Mouse (Mus musculus): Measurements from ENCODE around the gene Mpl.
A peak's percentile ranks its signal among the peaks of the same experiment; 100 is the strongest.

Gene Mpl

DNA sequence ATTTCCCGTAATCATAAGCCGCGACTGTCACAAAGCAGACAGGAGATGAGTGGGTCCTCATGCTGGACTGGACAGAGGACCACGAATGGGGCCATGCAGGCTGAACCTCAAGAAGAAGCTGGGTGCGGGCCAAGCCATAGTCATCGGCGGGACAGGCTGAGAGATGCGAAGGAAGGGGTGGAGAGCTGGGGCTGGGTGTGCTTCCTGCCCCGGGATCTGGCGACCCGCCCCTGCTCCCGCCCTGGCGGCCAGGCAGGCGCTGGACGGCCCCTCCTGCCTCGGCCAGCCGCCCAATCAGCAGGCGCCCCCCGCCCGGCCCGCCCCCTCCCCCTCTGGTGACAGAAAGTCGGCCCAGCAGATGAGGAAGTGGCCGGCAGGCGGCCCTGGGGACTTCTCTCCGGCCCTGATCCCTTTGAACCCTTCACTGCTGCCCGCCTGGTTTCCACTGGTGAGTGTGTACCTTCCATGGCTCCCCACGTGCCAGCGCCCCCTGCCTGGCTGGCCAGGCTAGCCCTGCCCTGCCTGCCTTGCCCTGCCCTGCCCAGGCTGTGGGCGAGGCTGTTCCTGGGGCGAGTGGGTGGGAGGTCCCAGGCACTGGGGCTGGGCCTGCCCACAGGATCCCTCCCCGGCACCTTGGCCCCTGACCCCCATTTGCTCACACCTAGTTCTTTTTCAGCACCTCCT, 29.4 kb downstream of the Mpl start, which contains the start of gene Elovl1:
Gene Elovl1, plus strand, starts transcription at position 326 of the 684 bp plus-strand sequence.
- DNase-seq: peak; percentile 94 to 96

DNA sequence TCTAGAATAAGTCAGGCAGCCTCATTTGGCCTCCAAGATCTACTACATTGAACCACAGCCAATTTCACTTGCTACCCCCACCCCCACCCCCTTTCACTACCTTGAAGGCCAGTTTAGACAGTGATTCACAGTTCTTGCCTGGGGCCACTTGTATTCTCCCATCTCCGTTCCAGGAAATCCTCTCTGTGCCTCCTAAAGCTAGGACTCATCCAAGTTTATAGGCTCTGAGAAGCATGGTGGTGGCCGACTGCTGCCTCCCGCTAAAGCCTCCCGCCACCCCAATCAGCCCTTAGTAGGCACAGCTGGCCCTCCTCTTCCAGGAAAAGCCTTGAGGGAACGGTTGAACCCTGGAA, 29.9 kb downstream of the Mpl start:
- DNase-seq: no peak

DNA sequence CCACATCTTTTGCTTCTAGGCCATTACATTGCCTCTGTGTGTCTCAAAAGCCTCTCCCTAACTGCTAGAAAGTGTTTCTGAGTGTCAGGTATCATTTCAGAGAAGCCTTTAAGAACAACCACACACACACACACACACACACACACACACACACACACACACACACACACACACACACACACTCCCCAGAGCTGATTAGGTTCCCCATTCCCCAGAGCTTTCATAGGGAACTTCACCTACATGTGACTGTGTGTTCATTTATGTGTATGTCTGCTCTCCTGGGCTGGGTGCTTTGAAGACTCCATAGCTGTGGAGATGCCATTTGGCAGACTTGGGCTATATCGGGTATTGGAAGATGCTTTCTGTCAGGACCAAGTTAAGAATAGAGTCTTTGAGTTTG, 31.9 kb downstream of the Mpl start:
- no peak for DNase-seq

DNA sequence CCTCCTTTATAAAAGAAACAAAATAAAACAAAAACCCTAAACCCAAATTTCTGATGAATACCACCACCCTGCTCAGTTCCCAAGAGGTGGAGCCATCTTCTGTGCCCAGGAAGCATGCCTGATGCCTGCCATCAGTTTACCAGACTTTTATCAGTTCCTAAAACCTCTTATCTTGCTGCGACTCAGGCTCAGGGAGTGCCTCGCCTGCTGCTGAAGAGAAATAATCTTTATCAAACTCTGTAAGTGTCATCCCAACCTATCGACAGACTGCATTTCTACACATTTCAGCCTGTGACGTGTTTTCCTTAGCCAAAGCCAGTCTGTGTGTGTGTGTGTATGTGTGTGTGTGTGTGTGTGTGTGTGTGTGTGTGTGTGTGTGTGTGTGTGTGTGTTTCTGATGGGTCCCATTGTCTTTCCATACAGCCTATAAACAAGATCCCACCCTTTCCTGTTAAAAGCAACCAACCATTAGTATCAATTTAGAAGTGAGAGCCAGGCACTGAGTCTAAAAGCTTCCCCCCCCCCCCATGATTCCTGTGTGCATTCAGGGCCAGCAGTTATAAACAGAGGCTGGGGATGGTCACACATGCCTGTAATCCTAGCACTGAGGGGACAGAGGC, 32.7 kb downstream of the Mpl start:
- no peak for DNase-seq

DNA sequence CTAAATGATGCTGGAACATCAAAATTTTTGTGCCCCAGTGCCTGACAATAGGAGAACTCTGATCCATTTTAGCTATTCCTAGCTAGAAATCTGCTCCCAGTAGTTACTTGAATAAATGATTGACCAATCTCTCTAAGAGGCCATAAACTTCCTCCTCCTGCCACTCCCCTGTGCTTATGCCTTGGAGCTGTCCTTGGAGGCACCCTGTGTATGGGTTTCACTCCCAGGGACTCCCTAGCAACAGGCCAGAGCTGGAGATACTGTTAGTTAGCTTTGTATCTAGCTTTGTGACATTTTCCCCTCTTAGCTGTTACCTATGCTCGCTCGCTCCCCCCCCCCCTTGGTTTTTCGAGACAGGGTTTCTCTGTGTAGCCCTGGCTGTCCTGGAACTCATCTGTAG, 35.9 kb downstream of the Mpl start:
- DNase-seq: peak in 1 of 2 experiments; percentile 22

DNA sequence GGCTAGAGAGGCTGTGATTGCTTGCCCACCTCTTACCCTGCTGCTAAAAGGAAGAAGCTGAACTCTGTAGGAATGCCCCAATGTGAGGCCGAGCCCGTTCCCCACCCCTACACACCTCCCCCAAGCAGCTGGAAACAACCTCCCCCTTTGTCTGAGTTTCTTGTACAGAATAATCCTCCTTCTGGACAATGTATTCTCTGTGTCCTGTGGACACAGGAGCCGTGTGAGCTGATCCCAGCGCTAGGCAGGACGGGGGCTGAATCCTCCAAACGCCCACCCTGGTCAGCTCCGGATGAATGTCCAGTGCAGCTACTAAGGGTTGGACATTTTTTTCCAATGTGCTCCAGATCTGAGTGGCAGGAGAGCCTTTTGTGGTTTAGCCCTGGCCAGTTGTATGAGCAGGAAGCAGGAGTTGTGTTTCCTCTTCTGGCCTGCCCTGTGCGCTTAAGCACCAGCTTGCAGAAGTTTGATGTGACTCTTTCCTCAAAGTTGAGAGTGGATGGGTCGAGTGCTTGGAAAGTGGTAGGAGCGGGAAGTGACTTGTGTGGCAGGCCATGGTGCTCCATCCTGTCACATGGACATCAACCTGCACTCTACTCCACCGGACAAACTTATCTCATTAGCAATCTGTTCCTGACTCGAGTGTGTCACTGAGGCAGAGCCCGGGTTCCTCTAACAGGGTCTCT, 40.1 kb downstream of the Mpl start:
- DNase-seq: no peak

DNA sequence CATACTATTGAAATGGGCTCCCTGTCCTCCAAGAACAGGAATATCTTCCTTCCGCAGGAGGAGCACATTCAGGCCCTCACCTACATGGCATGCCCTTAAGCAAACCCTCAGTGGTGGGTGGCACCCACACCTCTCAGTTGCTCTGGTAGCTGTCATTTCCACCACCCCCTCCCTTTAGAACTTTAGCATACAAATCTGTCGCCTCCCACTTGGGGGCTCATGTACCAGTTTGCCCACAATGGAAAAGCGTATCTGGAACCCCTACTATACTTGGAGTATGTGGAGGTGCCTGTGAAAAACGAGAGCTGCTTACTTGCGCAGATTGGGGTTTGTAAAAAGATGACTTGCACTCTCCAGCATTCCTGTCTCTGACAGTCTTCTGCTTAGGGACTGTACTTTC, 41.0 kb downstream of the Mpl start:
- no peak for DNase-seq

DNA sequence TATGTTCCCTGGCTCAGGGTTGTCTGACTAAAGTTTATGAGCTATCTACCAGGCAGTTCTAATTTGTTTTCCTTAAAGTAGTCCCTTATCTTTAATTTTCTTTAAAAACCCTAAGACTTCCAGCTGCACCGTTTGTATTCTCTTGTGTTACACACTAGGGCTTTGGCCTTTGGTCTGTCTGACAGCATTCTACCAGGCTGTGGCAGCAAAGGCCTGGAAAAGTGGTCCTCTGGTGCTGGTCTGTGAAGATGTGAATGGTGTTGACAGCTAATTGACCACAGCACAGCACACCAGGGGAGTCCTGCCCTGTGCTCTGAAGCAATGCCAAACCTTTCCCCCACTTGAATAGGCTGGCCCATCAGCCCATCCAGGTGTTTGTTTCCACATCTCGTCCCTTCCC, 41.5 kb downstream of the Mpl start:
- no peak for DNase-seq

DNA sequence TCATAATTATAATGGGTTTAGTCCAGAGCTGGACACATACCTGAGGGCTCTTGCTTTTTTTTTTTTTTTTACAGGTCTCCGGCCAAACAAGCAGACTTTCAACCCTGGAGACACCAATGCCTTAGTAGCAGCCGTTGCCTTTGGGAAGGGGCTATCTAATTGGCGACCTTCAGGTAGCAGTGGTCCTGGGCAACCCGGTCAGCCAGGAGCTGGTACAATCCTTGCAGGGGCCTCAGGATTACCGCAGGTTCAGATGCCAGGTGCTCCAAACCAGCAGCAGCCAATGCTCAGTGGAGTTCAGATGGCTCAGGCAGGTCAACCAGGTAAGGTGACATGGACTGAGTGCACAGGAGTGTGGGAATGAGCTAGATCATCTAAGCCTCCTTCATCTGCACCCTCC, 43.8 kb downstream of the Mpl start:
- no peak for DNase-seq

DNA sequence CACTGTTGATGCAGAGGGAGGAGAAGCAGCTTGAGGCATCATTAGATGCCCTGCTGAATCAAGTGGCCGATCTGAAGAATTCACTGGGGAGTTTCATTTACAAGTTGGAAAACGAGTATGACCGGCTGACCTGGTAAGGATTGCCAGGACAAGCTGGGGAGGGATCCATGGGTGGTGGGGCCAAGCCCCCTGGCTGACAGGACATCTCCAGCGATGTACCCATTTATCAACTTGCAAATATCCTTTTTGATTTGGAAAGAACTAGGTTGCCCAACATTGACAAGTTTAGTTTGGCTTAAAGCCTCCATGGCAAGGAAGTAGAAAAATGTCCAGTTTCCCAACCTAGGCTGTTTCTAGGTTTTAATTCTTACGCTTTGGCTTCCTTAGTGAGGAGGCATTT, 46.4 kb downstream of the Mpl start:
- DNase-seq: no peak

DNA sequence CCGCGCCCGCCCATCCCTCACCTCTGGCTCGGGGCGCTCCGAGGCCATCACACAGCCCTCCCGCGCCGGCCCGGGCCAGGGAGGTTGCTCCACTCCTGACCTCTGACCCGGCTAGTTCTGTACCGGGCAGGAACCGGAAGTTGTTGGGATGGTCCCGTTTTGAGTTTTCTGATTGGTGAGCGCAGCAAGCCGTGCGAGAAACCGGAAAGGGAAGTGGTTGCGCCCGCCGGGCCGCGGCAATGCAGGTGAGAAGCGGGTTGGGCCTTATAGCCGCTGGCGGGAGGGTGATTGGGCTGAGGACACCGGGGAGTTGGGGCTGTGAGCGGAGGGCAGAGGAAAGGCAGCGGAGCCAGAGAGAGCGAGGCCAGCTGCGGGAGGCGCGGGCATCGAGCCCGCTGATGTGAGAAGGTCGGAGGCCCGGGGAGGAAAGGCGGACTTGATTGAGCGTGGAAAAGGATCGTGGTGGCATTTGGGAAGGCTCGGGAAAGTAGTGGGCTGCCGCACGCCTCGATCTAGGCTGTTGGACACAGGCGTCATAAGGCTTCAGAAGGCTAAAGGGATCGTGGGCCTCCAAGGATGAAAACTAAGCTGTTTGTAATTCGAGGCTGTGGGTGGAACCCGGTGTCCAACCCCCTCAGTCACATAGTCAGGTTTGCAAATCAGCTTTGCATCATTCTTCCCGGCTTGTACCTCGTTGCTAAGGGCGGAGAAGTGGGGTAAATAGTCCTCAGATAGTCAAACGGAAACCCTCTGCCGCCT, 48.0 kb downstream of the Mpl start, which contains the start of the genes Szt2 and Med8:
Gene Szt2, minus strand, starts transcription at position 132 of the 759 bp plus-strand sequence.
Gene Med8, plus strand, starts transcription at position 196 of the 759 bp plus-strand sequence.
- DNase-seq: peak; percentile 90 to 94

DNA sequence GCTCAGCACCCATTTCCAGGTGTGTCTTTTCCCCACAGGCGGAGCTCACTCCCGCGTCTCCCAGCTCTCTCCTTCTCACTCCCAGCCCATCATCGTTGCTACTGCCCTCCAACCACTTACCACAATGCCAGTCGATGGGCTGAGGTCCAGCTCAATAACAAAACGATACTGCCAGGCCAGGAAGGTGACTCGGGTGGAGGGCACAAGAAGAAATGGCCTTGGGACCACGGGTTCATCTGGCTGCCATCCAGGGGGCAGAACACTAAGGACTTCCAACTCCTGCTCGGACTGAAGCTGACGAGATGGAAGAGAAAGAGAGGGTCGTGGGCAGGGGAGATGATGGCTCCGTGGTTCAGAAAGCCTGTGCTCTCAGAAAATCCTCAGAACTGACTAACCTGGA, 54.6 kb downstream of the Mpl start:
- DNase-seq: no peak

DNA sequence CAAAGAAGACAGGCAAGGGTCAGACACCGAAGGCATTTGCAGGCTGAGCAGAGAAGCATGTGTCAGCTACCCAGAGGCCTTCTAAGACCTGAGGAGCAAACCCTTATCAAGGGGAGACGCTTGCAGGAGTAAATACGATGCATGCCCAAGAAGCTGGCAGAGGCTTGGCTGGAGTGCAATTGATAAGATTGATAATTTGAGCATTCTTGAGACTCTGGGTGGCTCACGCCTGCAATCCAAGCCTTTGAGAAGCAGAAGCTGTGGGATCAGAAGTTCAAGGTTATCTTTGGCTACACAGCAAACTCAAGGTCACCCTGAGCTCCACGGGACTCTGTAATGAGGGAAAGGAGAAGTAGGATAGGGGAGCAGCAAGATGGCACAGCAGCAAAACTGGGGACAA, 55.4 kb downstream of the Mpl start:
- no peak for DNase-seq

DNA sequence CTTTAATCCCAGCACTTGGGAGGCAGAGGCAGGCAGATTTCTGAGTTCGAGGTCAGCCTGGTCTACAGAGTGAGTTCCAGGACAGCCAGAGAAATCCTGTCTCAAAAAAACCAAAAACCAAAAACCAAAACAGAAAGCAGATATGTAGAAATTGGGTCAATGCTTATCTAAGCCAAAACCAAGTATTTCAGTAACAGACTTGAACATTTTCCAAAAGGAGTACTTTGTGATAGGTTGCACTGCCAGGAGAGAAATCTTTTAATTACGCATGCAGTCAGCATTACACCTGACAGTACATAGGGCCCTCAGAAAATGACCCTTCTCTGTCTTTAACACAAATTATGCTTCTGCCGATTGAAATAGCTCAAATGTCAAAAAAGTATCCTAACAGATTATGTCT, 55.9 kb downstream of the Mpl start:
- no peak for DNase-seq

DNA sequence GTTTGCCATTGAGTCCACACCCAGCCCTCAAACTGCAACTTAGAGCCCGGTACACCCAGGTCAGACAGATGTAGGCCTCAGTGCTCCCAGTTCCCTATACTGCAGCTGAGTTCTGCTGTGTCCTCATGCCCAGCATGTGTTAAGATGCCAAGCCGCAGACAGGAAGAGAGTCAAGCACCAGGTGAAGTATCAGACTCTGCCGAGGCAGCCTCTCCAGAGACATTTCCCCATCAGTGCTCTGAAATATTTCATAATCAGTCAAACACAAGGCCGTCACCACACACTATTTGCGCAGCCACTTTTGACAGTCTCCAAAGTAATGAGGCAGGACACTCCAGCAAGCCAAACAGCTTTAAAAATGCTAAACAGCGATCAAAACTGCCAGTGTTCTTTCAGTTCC, 58.9 kb downstream of the Mpl start:
- DNase-seq: no peak

DNA sequence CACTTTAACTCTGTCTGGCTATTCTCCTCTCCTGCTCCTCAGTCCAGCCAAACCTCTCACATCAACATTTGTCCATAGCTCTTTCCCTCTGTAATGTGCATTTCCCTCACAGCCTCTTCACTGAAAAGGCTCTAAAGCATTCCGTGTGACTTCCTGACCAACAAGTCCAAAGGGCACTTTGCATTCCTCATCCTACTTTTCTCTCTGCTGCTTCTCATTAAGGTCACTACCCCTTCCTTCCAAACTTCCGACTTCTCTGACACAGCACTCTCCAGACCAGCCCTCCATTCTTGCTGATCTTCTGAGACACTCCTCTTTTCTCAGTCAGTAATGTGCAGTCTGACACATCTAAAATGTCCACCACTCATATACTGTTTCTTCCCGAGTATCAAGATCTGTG, 60.9 kb downstream of the Mpl start:
- peak in 1 of 2 experiments; percentile 7 for DNase-seq

DNA sequence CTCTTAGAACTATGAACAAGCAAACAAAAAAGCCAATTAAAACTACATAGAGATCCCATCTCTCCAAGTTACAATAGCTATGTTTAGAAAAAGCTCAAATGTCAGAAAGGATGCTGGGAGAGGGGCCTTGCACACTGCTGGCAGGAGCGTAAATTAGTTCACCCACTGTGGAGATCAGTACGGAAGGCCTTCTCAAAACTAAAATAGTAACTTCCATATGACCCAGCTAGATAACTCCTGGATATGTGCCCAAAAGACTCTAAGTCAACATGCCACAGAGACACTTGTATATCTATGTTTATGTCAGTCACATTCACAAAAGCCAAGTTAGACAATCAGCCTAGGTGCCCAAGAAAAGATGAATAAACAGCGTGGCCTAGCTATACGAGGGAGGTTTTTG, 62.0 kb downstream of the Mpl start:
- no peak for DNase-seq

DNA sequence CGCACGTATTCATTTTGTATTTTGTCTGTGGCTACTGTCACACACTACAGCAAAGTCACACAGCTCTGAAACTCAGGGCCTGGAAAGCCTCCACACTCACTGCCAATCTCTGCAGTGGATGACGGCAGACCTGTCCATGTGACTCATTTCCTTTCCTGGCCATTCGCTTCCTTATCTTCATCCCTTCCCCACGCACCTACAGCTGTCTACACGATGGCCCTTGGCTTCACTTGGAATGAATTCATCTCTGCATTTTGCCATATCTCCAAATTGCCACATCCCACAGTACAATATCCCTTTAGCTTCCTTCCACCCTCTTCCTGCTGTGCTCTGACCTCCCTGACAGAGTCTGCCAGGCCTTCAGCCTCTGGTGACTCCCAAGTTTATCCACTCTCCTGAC, 62.8 kb downstream of the Mpl start:
- DNase-seq: no peak
